Mouse (Mus musculus) layer of hippocampus, adult 2 months (tissue): ENCODE results near the gene Hemgn. TPM values are rescaled to one million over a fixed set of nuclear protein-coding genes. Genes with fewer than 3 reads are reported as not detected.

Experiments used
- DNase-seq, 2 experiments: peaks; one replicate each; pipeline ENCODE4 v3.0.0; 2022; ENCODE audit warnings: low spot score in 2 of 2
- H3K27ac ChIP-seq: fragments of 200-600 bp; 2 replicates; pipeline ENCODE4 v1.8.1; 2022
- H3K4me3 ChIP-seq: fragments of 200-600 bp; 2 replicates; pipeline ENCODE4 v1.8.1; 2022; ENCODE audit warnings: mild to moderate bottlenecking
- CTCF ChIP-seq: fragments of 200-600 bp; conservative IDR thresholded peaks from 2 replicates; pipeline ENCODE4 v1.8.1; 2022; ENCODE audit warnings: antibody characterized with exemption, mild to moderate bottlenecking, moderate library complexity
- total RNA-seq, 2 experiments: library from RNA; stranded (reverse); gene quantifications; 2 replicates each; pipeline ENCODE4 v1.2.3; 2021

Hemgn gene
- total RNA-seq, 2 experiments from 2014 or later, result not detected

DNA sequence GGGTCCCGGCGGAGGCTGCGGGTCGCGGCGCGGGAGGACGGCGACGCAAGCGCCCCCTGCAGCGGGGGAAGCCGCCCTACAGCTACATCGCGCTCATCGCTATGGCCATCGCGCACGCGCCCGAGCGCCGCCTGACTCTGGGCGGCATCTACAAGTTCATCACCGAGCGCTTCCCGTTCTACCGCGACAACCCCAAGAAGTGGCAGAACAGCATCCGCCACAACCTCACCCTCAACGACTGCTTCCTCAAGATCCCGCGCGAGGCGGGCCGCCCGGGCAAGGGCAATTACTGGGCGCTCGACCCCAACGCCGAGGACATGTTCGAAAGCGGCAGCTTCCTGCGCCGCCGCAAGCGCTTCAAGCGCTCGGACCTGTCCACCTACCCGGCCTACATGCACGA is 69.0 kb downstream of the Hemgn start:
- Histone ChIP-seq H3K27ac (no peak overlapping the region), H3K4me3 (peak overlapping the region; percentile 24; the same call in 1 of the 2 replicates)
- TF ChIP-seq CTCF, result no peak
- no peak for DNase-seq

Other genes with a start within 250 kb of the Hemgn start
- 10 to 100 TPM; 15.5 to 19.0 TPM for gene Xpa, start 217.2 kb downstream of the Hemgn start, total RNA-seq
- not detected for gene Foxe1, start 69.9 kb downstream of the Hemgn start, total RNA-seq
- 1 to 10 TPM; 4.6 to 4.8 TPM for gene Trmo, start 24.1 kb downstream of the Hemgn start, total RNA-seq
- gene Anp32b, start 37.4 kb upstream of the Hemgn start, total RNA-seq, result 10 to 100 TPM; 54.4 to 56.5 TPM
- 10 to 100 TPM; 17.5 to 20.1 TPM for gene Nans, start 75.7 kb upstream of the Hemgn start, total RNA-seq
- gene Trim14, start 122.6 kb upstream of the Hemgn start, total RNA-seq, result 1 to 10 TPM in 1 of 2 experiments, under 1 TPM in 1; 0.93 to 1.2 TPM
- 10 to 100 TPM; 15.6 to 16.1 TPM for gene Coro2a, start 188.7 kb upstream of the Hemgn start, total RNA-seq
- gene Tbc1d2, start 236.7 kb upstream of the Hemgn start, total RNA-seq, result 1 to 10 TPM; 2.6 to 3.1 TPM